ENCODE assay signal across 24 mouse cellular contexts in the genomic region with DNA sequence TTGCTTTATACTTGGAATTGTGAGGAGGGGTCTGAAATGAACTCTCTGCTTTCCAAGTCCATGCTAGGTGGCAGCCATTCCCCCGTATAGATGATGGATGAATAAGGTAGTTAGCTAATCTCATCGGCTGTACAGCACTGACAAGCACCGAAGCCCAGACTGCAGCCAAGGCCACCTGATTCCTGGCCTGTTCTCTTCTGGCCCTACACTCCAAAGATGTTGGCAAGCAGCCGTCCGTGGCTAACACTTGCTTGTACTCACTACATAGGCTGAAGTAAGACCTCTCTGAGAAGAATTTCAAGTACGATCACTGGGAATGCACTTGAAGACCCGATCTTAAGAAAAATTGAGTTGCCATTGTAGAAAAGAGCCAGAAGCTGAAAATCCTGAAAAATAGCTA.
DNase-seq lines count a peak whose midpoint lies in the region; TF ChIP-seq lines count a peak whose summit lies in the region.
"Had no signal": no experiment of that assay in that cellular context is flagged by ENCODE, and none has a peak within 500 bp of the region (broad histone marks: within the 10 kb centered on the region; RNA-seq: fewer than 3 reads in every experiment).

No protein-coding gene starts in this region.

- no peak overlapping the region for H3K4me3 ChIP-seq in cerebellum, adult 2 months (replicated peaks; ENCODE audit: insufficient read depth, low read depth, low read length)
- H3K4me3 ChIP-seq: embryonic facial prominence, embryonic 10.5 days; heart, embryonic 13.5 days; hindbrain, embryonic 12.5 days; kidney, embryonic 15.5 days; liver, embryonic 13.5 days; lung, embryonic 15.5 days; midbrain, embryonic 15.5 days; neural tube, embryonic 12.5 days had no signal

- peaks cover 4% of the 10 kb centered on the region for H3K4me1 ChIP-seq in cerebellum, adult 2 months (ENCODE audit: control insufficient read depth, insufficient read depth, low read length)
- H3K4me1 ChIP-seq: embryonic facial prominence, embryonic 10.5 days; heart, embryonic 13.5 days; hindbrain, embryonic 12.5 days; kidney, embryonic 15.5 days; liver, embryonic 13.5 days; lung, embryonic 15.5 days; midbrain, embryonic 15.5 days; neural tube, embryonic 12.5 days had no signal

- no peak overlapping the region for H3K27ac ChIP-seq in cerebellum, adult 2 months (ENCODE audit: insufficient read depth, low read length)
- H3K27ac ChIP-seq: embryonic facial prominence, embryonic 10.5 days; heart, embryonic 13.5 days; hindbrain, embryonic 12.5 days; kidney, embryonic 15.5 days; liver, embryonic 13.5 days; lung, embryonic 15.5 days; midbrain, embryonic 15.5 days; neural tube, embryonic 12.5 days had no signal

- 24% methylated on average over 7 of the region's 7 CpGs for WGBS in cerebellum, adult 2 months

- no peak for TF ChIP-seq CTCF in cerebellum, adult 2 months (IDR thresholded peaks at IDR 0.05; ENCODE audit: borderline replicate concordance, insufficient read depth, low read depth, low read length)

- peak; percentile 6 for DNase-seq in adrenal gland, adult 8-10 months
- DNase-seq in adrenal gland, adult 18-20 months (ENCODE audit: low spot score in 2 of 2): no peak
- peak; percentile 4 for DNase-seq in adrenal gland, postnatal 14 days
- DNase-seq in cerebellum, adult 2 months: peak; percentile 46 to 68
- peak; percentile 47 to 58 for DNase-seq in cerebellum, postnatal 36 days
- no peak for DNase-seq in right cerebral cortex, postnatal 25 days
- DNase-seq in left cerebral cortex, postnatal 25 days (ENCODE audit: low spot score in 2 of 2): no peak
- DNase-seq in urinary bladder, adult 2 months (ENCODE audit: low spot score): no peak
- DNase-seq: forebrain, postnatal 0 days; gastrocnemius, postnatal 14 days; heart, adult 18-20 months; heart, postnatal 14 days; kidney, adult 11 months; kidney, postnatal 36 days; liver, embryonic 13.5 days; right cerebral cortex, postnatal 14 days; thymus, postnatal 14 days had no signal

- TF ChIP-seq POLR2A in cerebellum, adult 2 months (IDR thresholded peaks at IDR 0.05; ENCODE audit: borderline replicate concordance, insufficient read depth, low read length): no peak

- H3K27me3 ChIP-seq in cerebellum, adult 2 months (ENCODE audit: control insufficient read depth, insufficient read depth, low read length): no peaks in the 10 kb centered on the region
- H3K27me3 ChIP-seq: heart, embryonic 13.5 days; hindbrain, embryonic 12.5 days; kidney, embryonic 15.5 days; liver, embryonic 13.5 days; lung, embryonic 15.5 days; midbrain, embryonic 15.5 days; neural tube, embryonic 12.5 days had no signal

- intact Hi-C loops in left cerebral cortex, postnatal 25 days (cut with DNase I): no loop called here

Comparison
In these comparisons a context has a peak if more than half of its experiments do, and no peak if none do; other contexts are left out.
1. DNase-seq: peak in adrenal gland, adult 8-10 months (single experiment), adrenal gland, postnatal 14 days (single experiment), cerebellum, adult 2 months (2 of 2) and cerebellum, postnatal 36 days (2 of 2); none in adrenal gland, adult 18-20 months (0 of 2), right cerebral cortex, postnatal 25 days (single experiment), left cerebral cortex, postnatal 25 days (0 of 2) and urinary bladder, adult 2 months (single experiment).